Mouse (Mus musculus) small intestine, adult 2 months (tissue): ENCODE results near the gene Osgep.
"Not testable (repeated sequence)": the region's sequence is repeated elsewhere in the genome, so short reads cannot be mapped to it uniquely, and the experiment has no call there.

ENCODE experiments used
- CTCF ChIP-seq: fragments of 200-500 bp; IDR thresholded peaks from 2 replicates; pipeline ENCODE4 v1.5.1; 2012; ENCODE audit warnings: low read depth, mild to moderate bottlenecking, control low read depth, inconsistent platforms, low read length, moderate library complexity, mixed read lengths; ENCODE audit not compliant: insufficient replicate concordance, insufficient read length; ENCODE audit errors: extremely low read depth
- POLR2A ChIP-seq: fragments of 200-500 bp; IDR thresholded peaks from 2 replicates; pipeline ENCODE4 v1.6.1; 2012; ENCODE audit warnings: low read depth, mild to moderate bottlenecking, control low read depth, inconsistent platforms, low read length, moderate library complexity

- not testable (repeated sequence) for TF ChIP-seq CTCF, POLR2A
Measured at GRCm38 (mm10) chr14:50897992-50898391, 26.7 kb downstream of the Osgep start.
